Mouse (Mus musculus): ENCODE results near the gene Cntnap2.
"Not testable (repeated sequence)": the region's sequence is repeated elsewhere in the genome, so short reads cannot be mapped to it uniquely, and the experiment has no call there.

Gene Cntnap2

DNA sequence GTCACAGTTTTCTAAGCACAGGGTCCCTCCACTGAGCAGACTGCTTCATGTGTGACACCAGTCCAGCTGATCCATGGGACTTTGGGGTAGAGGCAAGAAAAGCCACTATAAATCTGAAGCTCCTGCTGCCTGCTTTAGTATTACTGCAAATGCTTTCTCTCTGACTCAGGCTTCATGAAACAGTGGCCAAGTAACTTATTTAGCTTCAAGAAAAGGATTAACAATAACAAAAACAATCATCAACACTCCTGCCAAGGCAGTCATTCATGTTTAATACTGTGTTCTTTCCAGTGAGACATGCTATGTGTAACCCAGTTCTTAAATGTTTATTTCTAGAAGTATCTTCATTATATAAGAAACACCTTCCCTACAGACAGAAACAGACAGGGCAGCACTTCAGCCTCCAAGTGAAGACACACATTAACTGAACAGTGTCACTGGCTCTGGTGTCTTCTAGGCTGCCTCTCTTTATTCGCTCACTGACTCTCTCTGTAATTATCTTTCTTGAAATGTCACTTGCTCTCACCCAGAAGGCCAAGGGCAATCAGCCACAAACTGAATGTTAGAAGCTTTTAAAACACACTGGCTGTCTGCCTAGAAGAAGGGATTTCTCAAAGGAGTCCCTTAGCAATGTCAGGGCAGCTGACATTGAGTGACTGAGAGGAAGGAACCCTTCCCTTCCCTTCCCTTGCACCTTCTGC, 1955.9 kb downstream of the Cntnap2 start:
- no peak for DNase-seq

DNA sequence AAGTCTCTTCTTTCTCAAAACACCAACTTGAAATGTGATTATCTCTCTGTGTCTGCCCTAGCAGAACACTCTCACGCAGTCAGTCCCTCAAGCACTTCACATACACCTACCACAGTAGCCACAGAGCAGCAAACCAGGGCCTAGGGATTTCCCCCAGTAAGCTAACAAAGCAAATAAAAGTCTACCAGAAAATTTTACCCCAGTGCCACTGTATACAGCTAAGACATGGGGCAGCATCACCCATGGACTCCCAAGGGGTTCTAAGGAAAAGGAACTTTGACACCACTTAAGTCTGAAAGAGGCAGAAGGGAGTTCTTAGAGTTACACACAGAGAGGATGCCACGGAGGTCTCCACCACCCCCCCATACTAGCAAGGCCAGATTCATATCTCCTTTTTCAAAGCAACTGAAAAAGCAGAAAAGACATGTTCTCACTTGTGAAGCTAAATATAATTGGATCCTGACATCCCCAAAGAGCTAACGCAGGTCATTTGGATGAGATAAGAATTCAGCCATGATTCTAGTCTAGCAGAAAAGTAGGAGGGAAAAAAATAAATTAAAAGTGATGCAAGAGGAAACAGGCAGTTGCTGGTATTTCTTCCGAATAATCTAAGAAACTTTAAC, 1967.0 kb downstream of the Cntnap2 start:
- DNase-seq = no peak

GRCm38 (mm10) chr6:47031362-47031761, 1972.2 kb downstream of the Cntnap2 start:
- no peak for DNase-seq

DNA sequence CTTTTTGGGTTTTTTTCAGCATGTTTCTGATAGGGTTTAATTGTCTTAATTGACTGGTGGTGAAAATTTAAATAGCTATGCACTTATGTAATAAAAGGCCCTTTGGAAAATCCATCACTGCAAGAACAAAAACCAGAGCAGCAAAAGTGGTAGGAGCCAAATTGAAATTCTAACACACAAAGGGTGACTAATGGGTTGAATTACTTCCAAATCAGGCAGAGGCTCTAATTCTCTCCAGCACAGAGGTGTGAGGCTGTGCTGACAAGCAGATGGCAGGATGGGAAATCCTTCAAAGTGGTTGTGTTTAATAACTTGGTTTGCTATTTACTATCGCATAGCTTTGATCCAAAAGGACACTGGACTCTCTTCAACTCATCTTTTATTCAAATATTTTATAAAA, 1983.4 kb downstream of the Cntnap2 start:
- no peak for DNase-seq

DNA sequence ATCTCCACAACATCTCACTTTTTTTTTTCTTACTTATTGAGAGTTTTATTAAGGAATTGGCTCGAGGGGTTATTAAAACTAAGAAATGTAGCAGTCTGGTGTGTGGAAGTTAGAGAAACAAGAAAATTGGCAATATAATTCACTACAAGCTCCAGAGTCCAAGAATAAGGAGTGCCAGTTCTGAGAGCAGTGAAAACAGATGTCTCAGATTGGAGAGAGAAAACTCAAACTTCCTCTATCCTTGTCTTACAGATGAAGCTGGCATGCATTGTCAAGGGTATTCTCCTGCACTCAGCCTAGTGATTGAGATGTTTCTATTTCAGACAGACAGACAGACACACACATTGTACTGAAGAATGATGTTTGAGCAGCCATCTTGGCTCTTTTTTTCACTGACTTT, 1984.4 kb downstream of the Cntnap2 start:
- DNase-seq = no peak

DNA sequence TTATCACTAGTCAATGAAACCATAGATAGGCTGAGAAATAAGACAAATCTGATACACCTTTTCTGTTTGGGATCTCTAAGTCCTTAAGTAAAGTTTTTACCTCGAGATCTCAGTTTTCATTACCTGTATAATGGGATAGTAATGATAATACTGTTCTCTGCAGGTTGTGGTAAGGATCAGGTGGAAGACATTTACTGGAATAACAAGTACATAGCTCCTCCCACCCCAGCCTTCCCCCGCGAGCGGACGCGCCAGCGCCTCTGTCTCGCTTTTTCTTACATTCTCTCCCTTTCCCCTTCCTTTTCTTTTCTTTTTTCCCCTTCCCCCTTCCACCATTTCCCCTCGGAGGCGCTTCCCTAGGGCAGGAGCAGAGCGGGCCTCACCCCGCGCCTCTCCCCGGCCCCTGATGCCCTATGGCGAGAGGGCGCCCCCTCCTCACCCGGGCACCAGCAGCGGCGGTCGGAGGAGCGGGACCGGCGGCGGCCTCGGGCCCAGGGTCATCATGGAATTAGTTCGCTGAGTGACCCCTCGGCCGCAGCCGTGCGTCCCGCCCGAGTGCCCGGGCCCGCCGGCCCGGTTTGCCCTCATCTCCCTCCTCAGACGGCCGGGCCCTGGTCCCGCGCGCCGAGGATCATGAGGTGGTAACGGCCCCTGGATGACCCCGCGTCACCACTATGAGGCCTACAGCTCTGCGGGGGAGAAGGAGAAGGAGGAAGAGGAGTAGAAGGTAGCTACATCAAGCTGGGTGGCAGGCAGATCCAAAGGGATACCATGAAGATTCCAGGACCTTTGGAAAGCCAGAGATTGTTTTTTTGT, 1985.4 kb downstream of the Cntnap2 start:
- no peak for DNase-seq

GRCm38 (mm10) chr6:47049051-47049450, 1989.9 kb downstream of the Cntnap2 start:
- no peak for DNase-seq

DNA sequence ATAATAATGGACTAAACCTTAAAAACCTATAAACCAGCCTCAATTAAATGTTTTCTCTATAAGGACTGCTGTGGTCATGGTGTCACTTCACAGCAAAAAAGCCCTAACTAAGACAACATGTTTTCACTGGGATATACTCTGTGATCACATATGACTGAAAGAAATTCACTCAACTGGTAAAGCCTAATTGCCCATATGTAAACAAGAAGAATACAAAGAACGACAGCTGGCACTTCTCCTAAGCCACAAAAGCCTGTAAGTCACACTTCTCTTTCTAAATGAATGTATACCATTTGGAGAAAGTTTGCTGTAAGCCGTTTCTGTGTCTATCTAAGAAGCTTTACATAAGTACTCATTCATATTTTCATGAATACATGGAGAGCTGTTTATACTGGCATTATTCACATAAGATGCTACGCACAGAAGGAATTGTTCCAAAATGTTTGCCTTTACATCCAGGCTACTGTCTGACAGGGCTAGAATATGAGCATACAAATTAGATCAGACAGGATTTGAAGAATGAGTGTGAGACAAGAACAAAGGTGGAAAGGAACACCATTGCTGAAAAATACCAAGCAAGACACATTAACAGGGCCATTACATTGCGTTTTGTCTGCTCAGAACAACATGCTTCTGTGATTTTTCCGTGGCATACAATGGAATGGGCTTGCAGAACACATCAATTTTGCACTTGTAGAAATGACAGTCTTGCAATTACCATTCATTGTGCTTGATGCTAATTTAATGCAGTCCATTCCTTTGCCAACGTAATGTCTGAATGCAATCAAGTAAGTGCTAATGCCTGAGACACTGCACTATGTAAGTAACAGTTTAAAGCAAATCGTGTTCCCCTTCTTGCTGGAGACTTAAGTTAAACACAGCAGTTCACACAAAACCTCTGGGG, 1991.4 kb downstream of the Cntnap2 start:
- no peak for DNase-seq

GRCm38 (mm10) chr6:47061341-47061740, 2002.2 kb downstream of the Cntnap2 start:
- no peak for DNase-seq

GRCm38 (mm10) chr6:47089998-47090397, 2030.8 kb downstream of the Cntnap2 start:
- no peak for DNase-seq

GRCm38 (mm10) chr6:47104951-47105350, 2045.8 kb downstream of the Cntnap2 start:
- no peak for DNase-seq

DNA sequence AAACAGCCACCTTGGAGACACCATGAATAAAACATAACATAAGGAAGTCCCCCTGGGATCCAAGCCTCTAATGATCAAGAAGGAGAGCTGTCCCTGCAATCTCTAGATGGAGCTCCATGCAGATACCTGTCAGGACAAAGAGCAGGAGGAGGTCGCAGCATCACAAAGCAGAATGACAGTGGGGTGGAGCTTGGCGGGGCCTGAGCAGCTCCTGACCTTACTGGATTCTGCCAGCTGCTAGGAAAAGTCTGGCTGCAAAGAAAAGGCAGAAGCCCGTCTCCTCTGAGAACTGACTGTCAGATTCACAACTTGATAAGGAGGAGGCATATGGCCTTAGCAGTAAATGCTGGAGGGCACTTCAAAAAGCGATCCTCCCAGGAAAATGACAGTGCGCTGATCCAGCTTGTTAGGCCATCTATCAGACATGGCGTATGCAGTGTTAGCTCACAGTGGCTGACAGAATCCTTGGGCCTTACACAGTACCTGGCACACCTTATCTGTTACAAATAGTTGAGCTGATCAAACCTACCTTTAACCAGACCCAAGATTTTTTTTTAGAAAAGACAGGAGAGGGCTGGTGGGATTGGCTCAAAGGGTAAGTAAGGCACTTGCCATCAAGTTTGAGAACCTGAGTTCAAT, 2050.5 kb downstream of the Cntnap2 start:
- DNase-seq = peak; percentile 55

GRCm38 (mm10) chr6:47134063-47134462, 2074.9 kb downstream of the Cntnap2 start:
- DNase-seq = not testable (repeated sequence)

- not testable (repeated sequence) for DNase-seq
These were observed 2093.9 kb downstream of the Cntnap2 start for GRCm38 (mm10) chr6:47153018-47153417.

GRCm38 (mm10) chr6:47174580-47175294, 2115.6 kb downstream of the Cntnap2 start:
- peak; percentile 76 for DNase-seq

DNA sequence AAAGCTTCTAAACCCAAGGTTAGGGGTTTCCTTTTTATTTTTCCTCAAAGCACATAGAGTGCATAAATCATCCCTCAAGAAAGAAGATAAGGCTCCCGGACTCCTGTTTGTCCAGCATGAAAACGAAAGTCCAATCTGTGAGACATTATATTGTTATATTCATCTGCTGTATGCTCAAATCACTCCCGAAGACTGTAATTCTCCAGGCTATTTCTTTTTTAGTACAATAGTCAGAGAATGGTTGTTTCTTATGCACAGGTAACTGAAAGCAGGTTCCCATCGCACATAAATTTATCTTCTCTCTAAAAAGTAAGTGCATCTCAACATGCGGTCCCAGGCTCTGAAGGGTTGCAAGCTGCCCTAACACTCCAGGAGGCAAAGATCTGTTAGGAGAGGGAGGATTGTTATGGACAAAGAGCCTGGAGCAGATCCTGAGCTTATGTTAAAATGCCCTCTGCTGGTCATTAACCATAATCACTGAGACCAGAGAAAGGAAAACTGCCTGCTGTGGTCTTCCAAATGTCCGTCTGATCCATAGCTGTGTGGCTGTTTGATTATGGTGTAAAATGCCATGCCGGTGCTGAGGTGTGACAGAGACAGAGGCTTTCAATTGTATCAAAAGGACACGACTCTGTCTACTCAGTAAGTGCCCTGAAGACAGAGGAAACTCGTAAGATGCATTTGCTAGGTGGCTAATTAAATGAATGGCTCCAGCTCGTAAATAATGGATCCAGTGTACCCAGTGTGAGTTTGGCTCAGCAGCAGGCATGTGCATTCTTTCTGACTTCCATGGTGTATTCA, 2116.4 kb downstream of the Cntnap2 start:
- peak; percentile 69 for DNase-seq

GRCm38 (mm10) chr6:47176157-47176555, 2117.0 kb downstream of the Cntnap2 start:
- DNase-seq = peak; percentile 65

GRCm38 (mm10) chr6:47181372-47181771, 2122.2 kb downstream of the Cntnap2 start:
- peak; percentile 63 for DNase-seq

GRCm38 (mm10) chr6:47182252-47182651, 2123.1 kb downstream of the Cntnap2 start:
- DNase-seq = peak; percentile 21

- no peak for DNase-seq
These were observed 2123.6 kb downstream of the Cntnap2 start for GRCm38 (mm10) chr6:47182756-47183155.

GRCm38 (mm10) chr6:47183850-47184249, 2124.7 kb downstream of the Cntnap2 start:
- not testable (repeated sequence) for DNase-seq

Measured in heart, adult 11 months (tissue).